Mouse (Mus musculus) neural tube, embryonic 14.5 days (tissue): ENCODE data around the gene Cacng4. TPM values are rescaled to one million over a fixed set of nuclear protein-coding genes. Genes with fewer than 3 reads are reported as not detected.

Source experiments
- ATAC-seq: fragments of 200-750 bp; cut with Nextera tagmentation; 2 replicates; pipeline ENCODE4 v1.8.0; 2017; ENCODE audit warnings: low read depth, mild to moderate bottlenecking, moderate TSS enrichment, moderate library complexity
- H3K27ac ChIP-seq: fragments of 300-500 bp; sonication (generic); 2 replicates; pipeline ENCODE4 v1.5.1; 2014; ENCODE audit warnings: low read depth, mild to moderate bottlenecking, control low read depth, low read length, moderate library complexity, mixed read lengths
- H3K27me3 ChIP-seq: fragments of 300-500 bp; sonication (generic); 2 replicates; pipeline ENCODE4 v1.6.1; 2014; ENCODE audit warnings: low read length; ENCODE audit not compliant: control insufficient read depth, insufficient read depth
- H3K36me3 ChIP-seq: fragments of 300-500 bp; sonication (generic); 2 replicates; pipeline ENCODE4 v1.6.1; 2014; ENCODE audit warnings: low read length, mixed read lengths; ENCODE audit not compliant: control insufficient read depth, insufficient read depth
- H3K4me1 ChIP-seq: fragments of 300-500 bp; sonication (generic); 2 replicates; pipeline ENCODE4 v1.6.1; 2014; ENCODE audit warnings: low read length; ENCODE audit not compliant: control insufficient read depth, insufficient read depth
- H3K4me2 ChIP-seq: fragments of 300-500 bp; sonication (generic); 2 replicates; pipeline ENCODE4 v1.6.1; 2014; ENCODE audit warnings: mild to moderate bottlenecking, low read depth, low read length, control low read depth
- H3K4me3 ChIP-seq: fragments of 300-500 bp; sonication (generic); 2 replicates; pipeline ENCODE4 v1.5.1; 2014; ENCODE audit warnings: low read depth, low read length, control low read depth, mixed read lengths
- H3K9ac ChIP-seq: fragments of 300-500 bp; sonication (generic); replicated peaks from 2 replicates; pipeline ENCODE4 v1.6.1; 2014; ENCODE audit warnings: low read depth, mild to moderate bottlenecking, control low read depth, low read length, mixed read lengths
- H3K9me3 ChIP-seq: fragments of 300-500 bp; sonication (generic); 2 replicates; pipeline ENCODE4 v1.6.1; 2016; ENCODE audit warnings: low read length; ENCODE audit not compliant: control insufficient read depth
- WGBS: fragments of 180-500 bp; shearing (Covaris S2); extraction: QIAGEN DNeasy Blood & Tissue Kit; methylation state at CpG from one replicate; pipeline ENCODE4 v1.1.7; 2014; 5-methylcytosine and 5-hydroxymethylcytosine counted together
- polyA plus RNA-seq: library from polyadenylated mRNA; unstranded; fragments of >200 nt; fragmentation: Nextera tagmentation; extraction: Ambion mirVana; gene quantifications from 2 replicates; pipeline ENCODE4 v1.2.1, GENCODE M21; 2014

Cacng4 gene
- polyA plus RNA-seq, 1 experiment from 2014 or later = 67.5 TPM

DNA sequence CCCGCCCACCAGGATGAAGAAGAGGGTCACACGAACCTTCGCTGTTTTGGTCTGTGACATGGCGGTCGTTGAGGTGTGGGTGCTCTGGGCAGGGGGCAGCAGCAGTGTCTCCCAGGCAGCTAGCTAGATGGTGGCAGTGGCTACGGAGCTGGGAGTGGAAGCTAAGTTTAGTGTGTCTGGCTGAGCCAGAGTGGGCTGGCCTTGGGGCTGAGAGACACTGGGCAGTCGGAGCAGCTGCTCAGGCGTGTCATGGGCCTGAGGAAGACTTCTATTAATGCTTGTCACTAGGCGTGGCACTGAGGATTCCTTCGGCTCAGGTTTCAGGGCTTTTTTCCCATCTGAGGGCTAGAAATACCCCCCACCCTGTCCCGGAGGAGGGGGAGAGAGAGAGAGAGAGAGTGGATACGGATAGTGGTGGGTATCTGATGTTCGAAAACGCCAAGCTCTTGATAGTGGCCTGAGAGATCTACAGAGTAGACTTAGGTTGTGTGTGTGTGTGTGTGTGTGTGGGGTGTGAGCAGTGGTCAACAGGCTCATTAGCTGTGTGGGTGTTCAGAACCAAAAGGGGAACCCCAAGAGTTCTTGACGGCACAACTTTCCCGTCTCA is 77.9 kb downstream of the Cacng4 start, which contains the start of gene Cacng1:
Gene Cacng1 (minus strand): TSS at position 191 of the 607 bp plus-strand sequence.
- Histone ChIP-seq H3K4me1 (no peaks in the 10 kb centered on the region), H3K9me3 (no peaks in the 10 kb centered on the region), H3K4me3 (no peak within 1 kb of the TSS), H3K36me3 (no peaks in the 10 kb centered on the region), H3K27me3 (no peaks in the 10 kb centered on the region), H3K9ac (no peak within 1 kb of the TSS), H3K4me2 (no peak within 1 kb of the TSS), H3K27ac (no peak within 1 kb of the TSS)
- WGBS = 89% methylated on average over 16 of the region's 16 CpGs
- ATAC-seq = no peak

DNA sequence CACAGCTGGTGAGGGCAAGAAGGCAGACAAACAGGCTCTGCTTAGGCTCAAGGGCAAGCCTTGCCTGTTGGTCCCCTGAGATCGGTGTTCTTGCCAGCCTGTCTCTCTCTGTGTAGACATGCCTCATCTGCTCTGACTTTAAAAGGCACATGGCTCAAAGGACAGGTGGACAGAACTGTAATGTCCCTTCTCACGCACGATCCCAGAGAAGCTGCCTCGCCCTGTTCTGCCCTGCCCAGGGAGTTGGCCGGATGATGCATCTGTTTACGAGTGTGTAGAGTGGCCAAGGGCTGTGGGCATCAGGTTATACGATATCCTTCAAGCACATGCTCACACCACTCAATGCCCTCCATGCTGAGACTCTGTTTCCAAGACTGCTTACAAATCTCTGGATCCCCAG is 80.0 kb downstream of the Cacng4 start:
- no peak overlapping the region for H3K27ac ChIP-seq
- 86% methylated on average over 7 of the region's 7 CpGs for WGBS
- H3K27me3 ChIP-seq = no peaks in the 10 kb centered on the region
- H3K4me3 ChIP-seq = no peak overlapping the region
- no peak for ATAC-seq
- H3K4me1 ChIP-seq = no peaks in the 10 kb centered on the region
- no peak overlapping the region for H3K4me2 ChIP-seq
- no peak overlapping the region for H3K9ac ChIP-seq
- H3K36me3 ChIP-seq = no peaks in the 10 kb centered on the region
- no peaks in the 10 kb centered on the region for H3K9me3 ChIP-seq

DNA sequence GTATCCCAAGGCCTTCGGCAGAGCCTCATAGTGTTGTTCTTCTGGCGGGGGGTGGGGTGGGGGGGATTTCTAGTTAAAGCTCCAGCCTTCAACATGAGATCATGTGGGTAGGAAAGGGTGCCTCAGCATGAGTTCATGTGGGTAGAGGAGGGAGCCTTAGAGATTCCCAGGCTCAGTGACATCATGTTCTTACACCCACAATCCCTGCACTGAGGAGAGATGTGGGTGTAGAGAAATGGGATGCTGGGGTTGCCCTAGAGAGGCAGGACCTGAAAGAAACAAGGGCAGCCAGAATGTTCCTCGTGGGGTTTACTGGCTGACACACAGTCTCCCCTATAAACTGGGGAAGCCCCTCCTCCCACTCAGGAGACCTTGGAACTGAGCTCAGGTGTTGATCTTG is 84.0 kb downstream of the Cacng4 start:
- ATAC-seq = no peak
- H3K27me3 ChIP-seq = no peaks in the 10 kb centered on the region

DNA sequence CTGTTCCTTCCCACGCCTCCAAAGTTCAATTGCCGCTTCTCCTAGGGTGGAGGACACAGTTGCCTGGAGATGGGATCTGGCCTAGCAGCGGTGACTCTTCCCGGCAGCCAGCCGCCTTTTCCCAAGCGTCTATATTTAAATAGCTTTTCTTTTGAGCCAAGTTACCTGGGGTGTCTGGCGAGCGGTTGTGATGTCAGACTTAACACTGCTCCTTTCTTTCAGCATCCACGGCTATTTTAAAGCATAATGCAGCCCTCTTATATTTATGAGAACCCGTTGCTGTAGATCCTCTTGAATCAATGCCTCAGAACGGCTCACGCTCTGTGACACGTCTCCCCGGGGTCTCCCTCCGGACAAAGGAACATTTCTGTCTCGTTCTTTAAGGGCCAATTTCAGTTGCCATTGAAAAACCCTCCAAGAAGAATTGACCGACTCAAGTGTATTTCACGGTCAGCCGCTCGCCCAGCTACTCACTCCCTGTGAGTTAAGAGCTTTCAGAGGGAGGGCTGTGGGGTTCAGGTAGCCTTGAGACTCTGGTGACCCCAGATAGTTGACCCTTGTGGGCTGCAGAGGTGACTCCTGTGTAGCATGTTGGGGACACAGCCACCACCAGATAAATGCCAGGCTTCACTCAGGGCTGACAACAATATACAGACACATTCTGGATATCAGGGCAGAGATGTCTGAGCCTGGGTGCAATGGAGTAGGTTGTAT is 86.3 kb downstream of the Cacng4 start:
- no peak overlapping the region for H3K4me2 ChIP-seq

More for the DNA sequence above, 84.0 kb downstream of the Cacng4 start:
- Histone ChIP-seq H3K27ac (no peak overlapping the region), H3K9ac (no peak overlapping the region), H3K4me2 (no peak overlapping the region), H3K9me3 (no peaks in the 10 kb centered on the region), H3K4me1 (peaks cover 8% of the 10 kb centered on the region; the same call in 1 of the 2 replicates), H3K36me3 (no peaks in the 10 kb centered on the region), H3K4me3 (no peak overlapping the region)
- WGBS = 81% methylated on average over 3 of the region's 3 CpGs

DNA sequence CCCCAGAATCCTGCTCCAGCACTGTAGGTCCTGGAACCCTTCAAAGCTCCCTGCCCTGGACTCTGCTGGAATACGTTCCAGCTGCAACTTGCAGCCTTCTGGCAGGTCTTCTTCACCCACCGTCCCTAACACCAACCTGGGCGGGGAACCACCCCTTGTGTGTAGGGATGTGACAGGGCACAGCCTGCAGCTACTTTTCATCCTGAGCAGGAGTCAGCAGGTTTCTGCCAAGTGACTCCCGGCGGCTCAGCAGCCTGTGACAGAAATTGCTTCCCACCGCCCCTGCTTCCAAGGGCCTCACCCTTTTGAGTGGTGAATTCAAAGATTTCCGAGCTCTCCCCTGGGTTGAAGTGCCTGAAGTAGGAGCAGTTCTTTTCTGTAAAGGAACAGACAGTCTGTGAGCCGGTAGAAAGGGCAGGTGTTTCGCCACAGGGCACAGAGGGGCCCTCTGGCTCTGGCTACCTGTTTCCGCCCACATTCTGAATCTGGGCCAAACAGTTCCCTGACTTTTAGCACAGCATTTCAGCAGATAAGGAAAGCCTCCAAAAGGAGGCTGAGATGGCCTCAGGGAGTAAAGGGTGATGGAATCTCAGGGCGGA is 88.8 kb downstream of the Cacng4 start:
- Histone ChIP-seq H3K9me3 (no peaks in the 10 kb centered on the region), H3K4me1 (peaks cover 8% of the 10 kb centered on the region; the same call in 1 of the 2 replicates), H3K27me3 (no peaks in the 10 kb centered on the region), H3K36me3 (no peaks in the 10 kb centered on the region), H3K9ac (no peak overlapping the region), H3K4me3 (no peak overlapping the region), H3K27ac (no peak overlapping the region), H3K4me2 (no peak overlapping the region)
- WGBS = 71% methylated on average over 11 of the region's 11 CpGs
- ATAC-seq = no peak

More for the DNA sequence above, 86.3 kb downstream of the Cacng4 start:
- peaks cover 8% of the 10 kb centered on the region; the same call in 1 of the 2 replicates for H3K4me1 ChIP-seq
- 14% methylated on average over 20 of the region's 20 CpGs for WGBS
- peak; percentile 41; the same call in 1 of the 2 replicates for ATAC-seq
- H3K9ac ChIP-seq = no peak overlapping the region
- no peaks in the 10 kb centered on the region for H3K27me3 ChIP-seq
- no peaks in the 10 kb centered on the region for H3K9me3 ChIP-seq
- H3K36me3 ChIP-seq = no peaks in the 10 kb centered on the region
- 0 out of 2 replicates have a peak overlapping the region, but pooled peaks have one; percentile 13 for H3K27ac ChIP-seq
- H3K4me3 ChIP-seq = no peak overlapping the region

DNA sequence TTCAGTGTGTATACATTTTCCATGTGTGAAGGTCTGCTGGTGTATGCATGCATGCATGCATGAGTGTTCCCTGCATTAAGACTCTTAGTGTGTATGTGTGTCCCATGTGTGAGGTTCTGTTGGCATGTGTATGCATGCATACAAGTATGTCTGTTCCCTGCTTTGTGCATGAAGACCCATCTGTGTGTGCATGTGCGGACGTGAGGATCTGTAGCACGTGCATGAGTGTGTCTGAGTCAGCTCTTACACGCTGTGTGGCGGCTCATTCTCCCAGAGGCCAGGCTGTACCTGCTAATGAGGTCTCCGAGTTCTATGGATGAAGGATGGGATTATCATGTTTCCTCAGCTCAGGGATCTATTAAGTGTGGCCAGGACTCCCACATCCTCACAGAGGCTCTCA is 89.3 kb downstream of the Cacng4 start:
- ATAC-seq = no peak
- H3K27me3 ChIP-seq = no peaks in the 10 kb centered on the region
- WGBS = 71% methylated on average over 6 of the region's 6 CpGs
- no peaks in the 10 kb centered on the region for H3K36me3 ChIP-seq
- no peaks in the 10 kb centered on the region for H3K9me3 ChIP-seq
- H3K4me1 ChIP-seq = peaks cover 8% of the 10 kb centered on the region; the same call in 1 of the 2 replicates
- H3K27ac ChIP-seq = no peak overlapping the region
- no peak overlapping the region for H3K4me2 ChIP-seq
- no peak overlapping the region for H3K9ac ChIP-seq
- H3K4me3 ChIP-seq = no peak overlapping the region

DNA sequence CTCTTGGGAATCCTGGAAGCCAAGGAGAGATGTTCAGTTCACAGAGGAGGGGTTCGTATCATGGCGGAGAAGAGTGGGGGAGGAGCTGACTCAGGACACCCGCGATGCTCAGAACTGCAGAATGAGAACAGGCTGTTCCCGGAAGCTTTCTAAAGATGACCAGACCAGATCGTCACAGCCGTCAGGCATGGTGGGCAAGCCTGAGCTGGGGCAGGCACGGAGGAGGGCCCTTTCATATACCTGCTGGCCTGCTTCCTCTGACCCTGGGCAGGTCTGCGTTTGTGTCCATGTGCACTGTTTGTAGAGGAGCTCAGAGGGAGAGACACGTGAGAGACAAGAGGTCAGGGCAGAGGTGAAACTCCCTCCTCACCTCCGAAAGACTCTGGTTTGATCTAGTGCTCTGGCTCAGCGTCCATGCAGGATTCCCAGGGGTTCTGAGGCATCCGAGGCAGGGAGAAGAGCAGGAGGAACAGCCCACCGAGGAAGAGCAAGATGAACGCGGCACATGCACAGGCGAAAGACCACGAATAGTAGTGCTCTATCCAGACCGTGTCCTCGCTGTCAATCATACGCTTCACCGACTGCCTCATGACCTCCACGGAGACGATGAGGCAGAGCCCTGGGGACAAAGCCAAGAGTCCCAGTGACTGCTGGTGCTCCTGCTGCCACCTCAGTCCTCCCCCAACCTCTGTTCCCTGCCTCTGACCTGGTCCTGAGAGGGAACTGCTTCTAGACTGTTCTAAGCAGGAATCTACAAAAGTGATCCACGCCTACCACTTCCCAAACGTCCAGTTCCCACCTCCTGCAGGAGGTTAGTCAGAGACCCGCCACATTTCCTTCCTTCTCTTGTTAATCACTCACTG is 90.9 kb downstream of the Cacng4 start:
- H3K36me3 ChIP-seq = no peaks in the 10 kb centered on the region
- H3K27me3 ChIP-seq = no peaks in the 10 kb centered on the region
- no peak overlapping the region for H3K4me2 ChIP-seq
- H3K27ac ChIP-seq = no peak overlapping the region
- ATAC-seq = no peak
- H3K4me3 ChIP-seq = no peak overlapping the region
- H3K4me1 ChIP-seq = peaks cover 8% of the 10 kb centered on the region; the same call in 1 of the 2 replicates
- no peaks in the 10 kb centered on the region for H3K9me3 ChIP-seq
- no peak overlapping the region for H3K9ac ChIP-seq
- 53% methylated on average over 27 of the region's 27 CpGs for WGBS

DNA sequence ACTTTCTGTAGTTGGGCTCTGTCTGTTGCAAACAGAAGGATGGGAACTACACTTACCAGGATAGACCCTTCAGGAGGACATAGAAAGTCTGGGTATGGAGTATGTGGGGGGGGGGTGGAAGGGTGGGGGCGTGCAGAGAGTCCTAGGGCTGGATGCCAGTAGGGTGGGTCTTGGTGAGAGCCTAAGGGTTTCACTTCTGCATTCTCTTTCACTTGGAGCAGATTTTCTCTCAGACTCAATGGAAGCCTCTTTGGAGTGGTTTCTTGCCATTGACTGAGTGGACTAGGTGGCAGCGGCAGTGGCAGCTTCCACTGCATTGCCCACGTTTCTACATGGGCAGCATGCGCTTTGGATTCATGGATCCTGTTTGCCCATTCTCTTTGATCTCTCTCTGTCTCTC is 94.4 kb downstream of the Cacng4 start:
- H3K4me1 ChIP-seq = no peaks in the 10 kb centered on the region
- H3K9me3 ChIP-seq = no peaks in the 10 kb centered on the region
- WGBS = 95% methylated on average over 4 of the region's 4 CpGs
- no peak overlapping the region for H3K4me3 ChIP-seq
- H3K27ac ChIP-seq = no peak overlapping the region
- no peaks in the 10 kb centered on the region for H3K27me3 ChIP-seq
- H3K36me3 ChIP-seq = no peaks in the 10 kb centered on the region
- H3K9ac ChIP-seq = no peak overlapping the region
- no peak for ATAC-seq
- H3K4me2 ChIP-seq = no peak overlapping the region
